Mouse (Mus musculus): Measurements from ENCODE around the gene Sfxn5.

GRCm38 (mm10) chr6:85340184-85340583 lies 7.0 kb upstream of the Sfxn5 start:
- TF ChIP-seq CTCF (IDR thresholded peaks at IDR 0.05; ENCODE audit: low read depth) (no peak), EP300 (IDR thresholded peaks at IDR 0.05; ENCODE audit: low read depth) (no peak)
